Mouse (Mus musculus): Measurements from ENCODE around the gene Dysf. TPM values are rescaled to one million over a fixed set of nuclear protein-coding genes. Genes with fewer than 3 reads are reported as not detected.

Gene Dysf
- polyA plus RNA-seq, 1 experiment from 2014 or later, result 15.3 TPM

Other genes starting within 250 kb of the Dysf start
- not detected in 2 replicates for gene Ankrd53, start 245.9 kb upstream of the Dysf start, polyA plus RNA-seq (2015; fragmentation: Nextera tagmentation; extraction: Ambion mirVana)
- gene Tex261, start 232.8 kb upstream of the Dysf start, polyA plus RNA-seq (2015; fragmentation: Nextera tagmentation; extraction: Ambion mirVana), result 79.7 and 86.7 TPM in 2 replicates
- 49.8 and 54.1 TPM in 2 replicates for gene Nagk, start 213.6 kb upstream of the Dysf start, polyA plus RNA-seq (2015; fragmentation: Nextera tagmentation; extraction: Ambion mirVana)
- gene Paip2b, start 176.8 kb upstream of the Dysf start, polyA plus RNA-seq (2015; fragmentation: Nextera tagmentation; extraction: Ambion mirVana), result 16.8 and 25.7 TPM in 2 replicates
- gene Zfp638, start 141.5 kb upstream of the Dysf start, polyA plus RNA-seq (2015; fragmentation: Nextera tagmentation; extraction: Ambion mirVana), result 56.9 and 67.7 TPM in 2 replicates

Data from kidney, embryonic 15.5 days (tissue).